Mouse (Mus musculus): ENCODE measurements around the gene Enho.
"Not testable (repeated sequence)": the region's sequence is repeated elsewhere in the genome, so short reads cannot be mapped to it uniquely, and the experiment has no call there.

The Enho gene

GRCm38 (mm10) chr4:41639913-41640507, at the start of gene Enho:
Gene Enho, minus strand, starts transcription at chr4:41640324.
- DNase-seq (ENCODE audit: low read depth, low spot score) = peak; percentile 97

- DNase-seq (ENCODE audit: low read depth, low spot score) = peak; percentile 40
These were observed 48.4 kb upstream of the Enho start for GRCm38 (mm10) chr4:41688562-41688961.

GRCm38 (mm10) chr4:41685882-41686492, 45.9 kb upstream of the Enho start:
- not testable (repeated sequence) for DNase-seq (ENCODE audit: low read depth, low spot score)

- DNase-seq (ENCODE audit: low read depth, low spot score) = not testable (repeated sequence)
These were observed 44.9 kb upstream of the Enho start for GRCm38 (mm10) chr4:41684931-41685453.

- not testable (repeated sequence) for DNase-seq (ENCODE audit: low read depth, low spot score)
These were observed 44.2 kb upstream of the Enho start for GRCm38 (mm10) chr4:41684131-41684930.

- DNase-seq (ENCODE audit: low read depth, low spot score) = not testable (repeated sequence)
These were observed 43.2 kb upstream of the Enho start for GRCm38 (mm10) chr4:41683303-41683702.

- DNase-seq (ENCODE audit: low read depth, low spot score) = no peak
These were observed 42.7 kb upstream of the Enho start for GRCm38 (mm10) chr4:41682789-41683188.

- DNase-seq (ENCODE audit: low read depth, low spot score) = peak; percentile 29
These were observed 41.8 kb upstream of the Enho start for GRCm38 (mm10) chr4:41681947-41682346.

- peak; percentile 87 for DNase-seq (ENCODE audit: low read depth, low spot score)
These were observed 41.1 kb upstream of the Enho start for GRCm38 (mm10) chr4:41681176-41681575.

- DNase-seq (ENCODE audit: low read depth, low spot score) = no peak
These were observed 39.2 kb upstream of the Enho start for GRCm38 (mm10) chr4:41679291-41679690.

GRCm38 (mm10) chr4:41678863-41679262, 38.7 kb upstream of the Enho start:
- no peak for DNase-seq (ENCODE audit: low read depth, low spot score)

- peak; percentile 90 for DNase-seq (ENCODE audit: low read depth, low spot score)
These were observed 37.0 kb upstream of the Enho start for GRCm38 (mm10) chr4:41677006-41677629.

- DNase-seq (ENCODE audit: low read depth, low spot score) = peak; percentile 60
These were observed 36.3 kb upstream of the Enho start for GRCm38 (mm10) chr4:41676248-41677005.

GRCm38 (mm10) chr4:41673186-41673585, 33.1 kb upstream of the Enho start:
- peak; percentile 69 for DNase-seq (ENCODE audit: low read depth, low spot score)

GRCm38 (mm10) chr4:41672522-41672963, 32.4 kb upstream of the Enho start:
- no peak for DNase-seq (ENCODE audit: low read depth, low spot score)

- no peak for DNase-seq (ENCODE audit: low read depth, low spot score)
These were observed 31.9 kb upstream of the Enho start for GRCm38 (mm10) chr4:41671963-41672480.

GRCm38 (mm10) chr4:41671500-41671899, 31.4 kb upstream of the Enho start:
- DNase-seq (ENCODE audit: low read depth, low spot score) = no peak

- DNase-seq (ENCODE audit: low read depth, low spot score) = no peak
These were observed 30.7 kb upstream of the Enho start for GRCm38 (mm10) chr4:41670836-41671235.

GRCm38 (mm10) chr4:41666646-41667045, 26.5 kb upstream of the Enho start:
- no peak for DNase-seq (ENCODE audit: low read depth, low spot score)

- no peak for DNase-seq (ENCODE audit: low read depth, low spot score)
These were observed 25.0 kb upstream of the Enho start for GRCm38 (mm10) chr4:41665009-41665675.

All from brain, adult 2 months (tissue).